Mouse (Mus musculus): ENCODE measurements around the gene Fbxo22.

GRCm38 (mm10) chr9:55228149-55228548, 19.4 kb downstream of the Fbxo22 start:
- TF ChIP-seq CTCF (IDR thresholded peaks at IDR 0.05), result no peak
- TF ChIP-seq EP300 (IDR thresholded peaks at IDR 0.05), result no peak
